Mouse (Mus musculus) embryonic fibroblast, embryonic 13.5 days (primary cell): ENCODE measurements around the gene 4930524J08Rik. TPM values are rescaled to one million over a fixed set of nuclear protein-coding genes. Genes with fewer than 3 reads are reported as not detected.

ENCODE experiments used
- H3K27ac ChIP-seq: 2 replicates; pipeline ENCODE4 v1.5.1; 2012; ENCODE audit warnings: low read length, control low read depth, inconsistent platforms; ENCODE audit not compliant: insufficient read depth
- H3K4me1 ChIP-seq: 2 replicates; pipeline ENCODE4 v1.6.1; 2011; ENCODE audit warnings: low read length; ENCODE audit not compliant: control insufficient read depth, insufficient read depth
- H3K4me3 ChIP-seq: 2 replicates; pipeline ENCODE4 v1.5.1; 2011; ENCODE audit warnings: mild to moderate bottlenecking, control low read depth, low read length; ENCODE audit not compliant: insufficient read depth
- CTCF ChIP-seq: IDR thresholded peaks from 2 replicates; pipeline ENCODE4 v1.5.1; 2011; ENCODE audit warnings: mild to moderate bottlenecking, control low read depth, low read length, moderate library complexity, borderline replicate concordance; ENCODE audit not compliant: insufficient read depth
- POLR2A ChIP-seq: IDR thresholded peaks from 2 replicates; pipeline ENCODE4 v1.6.1; 2011; ENCODE audit warnings: low read depth, mild to moderate bottlenecking, control low read depth, low read length, moderate library complexity
- polyA plus RNA-seq: library from polyadenylated mRNA; stranded (reverse); fragments of >200 nt; gene quantifications from 2 replicates; pipeline ENCODE4 v1.2.4, GENCODE M21; 2011; ENCODE audit warnings: low read depth; ENCODE audit not compliant: missing spikeins, insufficient read length

The 4930524J08Rik gene
- polyA plus RNA-seq, 1 experiment = 2.4 TPM

GRCm38 (mm10) chr5:99959960-99960359, 18.9 kb upstream of the 4930524J08Rik start:
- H3K27ac ChIP-seq = no peak overlapping the region
- TF ChIP-seq POLR2A = no peak
- TF ChIP-seq CTCF = no peak
- H3K4me1 ChIP-seq = no peaks in the 10 kb centered on the region
- H3K4me3 ChIP-seq = no peak overlapping the region

GRCm38 (mm10) chr5:99973941-99974340, 4.9 kb upstream of the 4930524J08Rik start:
- H3K27ac ChIP-seq = peak overlapping the region; percentile 67
- peaks cover 9% of the 10 kb centered on the region for H3K4me1 ChIP-seq
- H3K4me3 ChIP-seq = peak overlapping the region; percentile 6; the same call in 1 of the 2 replicates
- no peak for TF ChIP-seq CTCF
- no peak for TF ChIP-seq POLR2A

GRCm38 (mm10) chr5:99975061-99975460, 3.8 kb upstream of the 4930524J08Rik start:
- H3K4me3 ChIP-seq = peak overlapping the region; percentile 16; the same call in 1 of the 2 replicates
- H3K27ac ChIP-seq = no peak overlapping the region
- peaks cover 9% of the 10 kb centered on the region for H3K4me1 ChIP-seq
- no peak for TF ChIP-seq CTCF
- no peak for TF ChIP-seq POLR2A

GRCm38 (mm10) chr5:99975776-99976175, 3.1 kb upstream of the 4930524J08Rik start:
- no peak overlapping the region for H3K27ac ChIP-seq
- TF ChIP-seq POLR2A = no peak
- TF ChIP-seq CTCF = no peak
- peak overlapping the region; percentile 36; the same call in 1 of the 2 replicates for H3K4me3 ChIP-seq
- H3K4me1 ChIP-seq = peaks cover 9% of the 10 kb centered on the region

DNA sequence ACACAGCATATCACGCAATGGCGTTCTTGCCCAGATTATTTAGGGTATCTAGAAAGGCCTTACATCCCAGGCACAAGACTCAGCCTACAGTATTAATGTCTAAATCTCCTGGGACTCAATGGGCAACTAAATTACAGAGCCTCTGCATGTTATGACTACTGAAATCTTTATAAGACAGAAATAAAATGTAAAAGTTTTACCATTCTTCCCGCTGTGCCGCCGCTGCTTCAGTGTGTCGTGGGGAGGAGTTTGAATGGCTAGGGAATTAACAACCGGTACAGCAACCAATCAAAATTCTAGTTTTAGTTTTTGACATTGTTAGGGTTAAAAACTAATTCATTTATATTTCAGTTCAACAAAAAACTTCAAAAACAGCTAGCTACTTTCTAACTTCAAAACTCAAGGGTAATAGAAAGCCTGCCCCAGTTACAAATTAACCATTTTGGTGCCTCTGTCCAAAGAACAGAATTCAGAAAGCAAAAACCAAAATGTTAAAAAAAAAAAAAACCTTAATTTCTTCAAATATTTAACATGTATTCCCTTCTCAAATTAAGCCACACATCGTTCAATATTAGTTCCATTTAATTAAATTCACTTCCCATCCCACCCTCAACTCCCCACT, 2.4 kb upstream of the 4930524J08Rik start:
- TF ChIP-seq CTCF (no peak), POLR2A (no peak)
- H3K4me3 ChIP-seq = peak overlapping the region; percentile 96
- no peak overlapping the region for H3K27ac ChIP-seq
- peaks cover 9% of the 10 kb centered on the region for H3K4me1 ChIP-seq

- TF ChIP-seq CTCF (no peak), POLR2A (peak; percentile 37; the same call in 1 of the 2 replicates)
- peaks cover 9% of the 10 kb centered on the region for H3K4me1 ChIP-seq
- H3K4me3 ChIP-seq = peak overlapping the region; percentile 96
- peak overlapping the region; percentile 3; the same call in 1 of the 2 replicates for H3K27ac ChIP-seq
Measured at GRCm38 (mm10) chr5:99977516-99978301, 1.2 kb upstream of the 4930524J08Rik start.

- H3K27ac ChIP-seq = no peak overlapping the region
- H3K4me3 ChIP-seq = no peak overlapping the region
- H3K4me1 ChIP-seq = no peaks in the 10 kb centered on the region
- TF ChIP-seq POLR2A (no peak), CTCF (no peak)
Measured at GRCm38 (mm10) chr5:99983452-99984061, 4.7 kb downstream of the 4930524J08Rik start.

DNA sequence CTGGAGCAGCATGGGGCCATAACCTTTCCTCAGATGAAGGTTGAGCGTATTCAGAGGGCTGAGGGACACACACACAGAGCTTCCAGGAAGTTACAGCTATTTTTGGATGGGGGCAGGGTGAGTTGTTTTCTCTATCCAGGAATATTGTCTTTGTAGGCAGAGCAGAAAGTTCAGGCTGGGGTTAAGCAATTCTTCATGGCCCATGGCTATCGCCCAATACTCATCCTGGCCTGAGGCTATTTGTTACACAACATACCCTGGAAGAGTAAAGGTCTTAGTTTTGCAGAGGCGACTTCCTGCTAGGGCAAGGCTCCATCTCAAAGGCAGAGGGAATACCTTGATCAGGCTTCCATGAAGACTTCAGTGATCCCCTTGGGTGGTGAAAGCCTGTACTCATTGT, 15.3 kb downstream of the 4930524J08Rik start:
- no peak overlapping the region for H3K4me3 ChIP-seq
- TF ChIP-seq POLR2A = no peak
- no peak for TF ChIP-seq CTCF
- H3K4me1 ChIP-seq = no peaks in the 10 kb centered on the region
- H3K27ac ChIP-seq = no peak overlapping the region

GRCm38 (mm10) chr5:99994680-99995079, 15.8 kb downstream of the 4930524J08Rik start:
- Histone ChIP-seq H3K27ac (no peak overlapping the region), H3K4me3 (no peak overlapping the region), H3K4me1 (no peaks in the 10 kb centered on the region)
- TF ChIP-seq POLR2A (no peak), CTCF (no peak)

DNA sequence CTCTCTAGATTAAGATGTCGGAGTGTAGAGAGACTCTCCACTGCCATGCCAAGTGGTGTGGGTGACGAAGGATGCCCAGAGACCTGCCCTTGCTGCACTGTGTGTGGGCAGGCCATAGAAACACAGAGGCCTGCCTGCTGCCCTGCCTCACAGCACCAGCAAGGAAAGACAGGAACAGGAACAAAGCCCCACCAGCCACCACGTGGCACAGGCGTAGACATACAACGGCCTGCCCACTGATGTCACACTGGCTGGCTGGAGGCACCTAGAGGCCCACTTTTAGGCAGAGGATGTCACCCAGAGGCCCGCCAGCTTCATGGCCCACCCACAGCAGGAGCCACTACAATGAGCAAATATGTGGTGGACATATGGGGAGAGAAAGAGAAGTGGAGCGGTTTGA, 21.2 kb downstream of the 4930524J08Rik start:
- H3K4me1 ChIP-seq = no peaks in the 10 kb centered on the region
- H3K4me3 ChIP-seq = no peak overlapping the region
- no peak overlapping the region for H3K27ac ChIP-seq
- TF ChIP-seq CTCF = no peak
- TF ChIP-seq POLR2A = no peak
